Mouse (Mus musculus) heart, embryonic 15.5 days (tissue): ENCODE results near the gene Slc15a3. TPM values are rescaled to one million over a fixed set of nuclear protein-coding genes. Genes with fewer than 3 reads are reported as not detected.

Source experiments
- ATAC-seq: fragments of 200-750 bp; cut with Nextera tagmentation; replicated peaks from 2 replicates; pipeline ENCODE4 v1.8.0; 2017; ENCODE audit warnings: low read depth, moderate TSS enrichment; ENCODE audit not compliant: insufficient number of reproducible peaks, insufficient read depth, low FRiP score
- H3K27ac ChIP-seq: fragments of 300-500 bp; sonication (generic); 2 replicates; pipeline ENCODE4 v1.5.1; 2015; ENCODE audit warnings: mild to moderate bottlenecking, inconsistent platforms
- H3K27me3 ChIP-seq: fragments of 300-500 bp; sonication (generic); 2 replicates; pipeline ENCODE4 v1.6.1; 2015; ENCODE audit warnings: inconsistent platforms
- H3K36me3 ChIP-seq: fragments of 300-500 bp; sonication (generic); 2 replicates; pipeline ENCODE4 v1.6.1; 2015; ENCODE audit warnings: mild to moderate bottlenecking, inconsistent platforms
- H3K4me1 ChIP-seq: fragments of 300-500 bp; sonication (generic); replicated peaks from 2 replicates; pipeline ENCODE4 v1.6.1; 2015; ENCODE audit warnings: inconsistent platforms
- H3K4me2 ChIP-seq: fragments of 300-500 bp; sonication (generic); 2 replicates; pipeline ENCODE4 v1.6.1; 2015; ENCODE audit warnings: inconsistent platforms, mild to moderate bottlenecking, moderate library complexity
- H3K4me3 ChIP-seq: fragments of 300-500 bp; sonication (generic); 2 replicates; pipeline ENCODE4 v1.5.1; 2015; ENCODE audit warnings: mild to moderate bottlenecking, inconsistent platforms
- H3K9ac ChIP-seq: fragments of 300-500 bp; sonication (generic); 2 replicates; pipeline ENCODE4 v1.6.1; 2015; ENCODE audit warnings: mild to moderate bottlenecking, inconsistent platforms
- H3K9me3 ChIP-seq: fragments of 300-500 bp; sonication (generic); replicated peaks from 2 replicates; pipeline ENCODE4 v1.6.1; 2016; ENCODE audit warnings: inconsistent platforms
- WGBS: fragments of 180-500 bp; shearing (Covaris S2); methylation state at CpG from one replicate; pipeline ENCODE4 v1.1.7; 2015; ENCODE audit warnings: mixed read lengths; 5-methylcytosine and 5-hydroxymethylcytosine counted together
- polyA plus RNA-seq: library from polyadenylated mRNA; unstranded; fragments of >200 nt; fragmentation: Nextera tagmentation; extraction: Ambion mirVana; gene quantifications from 2 replicates; pipeline ENCODE4 v1.2.1, GENCODE M21; 2015

The Slc15a3 gene
- polyA plus RNA-seq, 1 experiment from 2014 or later, result 0.30 TPM

GRCm38 (mm10) chr19:10900315-10900714, 60.8 kb downstream of the Slc15a3 start:
- peaks cover 69% of the 10 kb centered on the region for H3K36me3 ChIP-seq
- 38% methylated on average over 6 of the region's 6 CpGs for WGBS
- no peak for ATAC-seq
- peaks cover 37% of the 10 kb centered on the region for H3K4me1 ChIP-seq
- H3K9ac ChIP-seq, result no peak overlapping the region
- no peaks in the 10 kb centered on the region for H3K9me3 ChIP-seq
- H3K27me3 ChIP-seq, result no peaks in the 10 kb centered on the region
- H3K4me2 ChIP-seq, result no peak overlapping the region
- peak overlapping the region; percentile 5 for H3K27ac ChIP-seq
- H3K4me3 ChIP-seq, result no peak overlapping the region

GRCm38 (mm10) chr19:10901046-10901445, 61.5 kb downstream of the Slc15a3 start:
- ATAC-seq, result no peak
- Histone ChIP-seq H3K27ac (no peak overlapping the region), H3K9ac (no peak overlapping the region), H3K4me3 (no peak overlapping the region), H3K4me2 (no peak overlapping the region), H3K4me1 (peaks cover 45% of the 10 kb centered on the region), H3K36me3 (peaks cover 69% of the 10 kb centered on the region), H3K9me3 (no peaks in the 10 kb centered on the region), H3K27me3 (no peaks in the 10 kb centered on the region)
- 89% methylated on average over 5 of the region's 5 CpGs for whole genome bisulfite sequencing

- Histone ChIP-seq H3K4me1 (peaks cover 59% of the 10 kb centered on the region), H3K4me2 (no peak overlapping the region), H3K27ac (peak overlapping the region; percentile 92), H3K27me3 (no peaks in the 10 kb centered on the region), H3K9me3 (no peaks in the 10 kb centered on the region), H3K4me3 (no peak overlapping the region), H3K36me3 (peaks cover 55% of the 10 kb centered on the region), H3K9ac (peak overlapping the region; percentile 6; the same call in 1 of the 2 replicates)
- 70% methylated on average over 5 of the region's 5 CpGs for WGBS
- ATAC-seq, result no peak
These were observed 65.0 kb downstream of the Slc15a3 start for GRCm38 (mm10) chr19:10904512-10904911.

GRCm38 (mm10) chr19:10904927-10905727, 65.6 kb downstream of the Slc15a3 start:
- H3K27me3 ChIP-seq, result no peaks in the 10 kb centered on the region
- peak overlapping the region; percentile 92 for H3K27ac ChIP-seq
- no peak overlapping the region for H3K4me3 ChIP-seq
- H3K9me3 ChIP-seq, result no peaks in the 10 kb centered on the region
- H3K36me3 ChIP-seq, result peaks cover 49% of the 10 kb centered on the region
- peak overlapping the region; percentile 13; the same call in 1 of the 2 replicates for H3K9ac ChIP-seq
- H3K4me2 ChIP-seq, result peak overlapping the region; percentile 19; the same call in 1 of the 2 replicates
- WGBS, result 27% methylated on average over 7 of the region's 7 CpGs
- peaks cover 61% of the 10 kb centered on the region for H3K4me1 ChIP-seq
- peak; percentile 72 for ATAC-seq

- peak overlapping the region; percentile 92 for H3K27ac ChIP-seq
- no peaks in the 10 kb centered on the region for H3K9me3 ChIP-seq
- H3K4me2 ChIP-seq, result peak overlapping the region; percentile 19; the same call in 1 of the 2 replicates
- no peaks in the 10 kb centered on the region for H3K27me3 ChIP-seq
- peaks cover 55% of the 10 kb centered on the region for H3K4me1 ChIP-seq
- H3K4me3 ChIP-seq, result no peak overlapping the region
- ATAC-seq, result no peak
- 0 out of 2 replicates have a peak overlapping the region, but pooled peaks have one; percentile 13 for H3K9ac ChIP-seq
- 25% methylated on average over 5 of the region's 5 CpGs for WGBS
- peaks cover 44% of the 10 kb centered on the region for H3K36me3 ChIP-seq
These were observed 66.1 kb downstream of the Slc15a3 start for GRCm38 (mm10) chr19:10905728-10906000.

GRCm38 (mm10) chr19:10907891-10908290, 68.4 kb downstream of the Slc15a3 start:
- Histone ChIP-seq H3K27me3 (no peaks in the 10 kb centered on the region), H3K27ac (peak overlapping the region; percentile 92), H3K36me3 (peaks cover 26% of the 10 kb centered on the region), H3K4me1 (peaks cover 57% of the 10 kb centered on the region), H3K4me3 (no peak overlapping the region), H3K9ac (no peak overlapping the region), H3K4me2 (no peak overlapping the region), H3K9me3 (no peaks in the 10 kb centered on the region)
- WGBS, result 41% methylated on average over 3 of the region's 3 CpGs
- ATAC-seq, result no peak

Other genes with a start within 250 kb of the Slc15a3 start
- 204 and 272 TPM in 2 replicates for gene Ddb1, start 234.4 kb upstream of the Slc15a3 start, polyA plus RNA-seq
- gene Tkfc, start 234.1 kb upstream of the Slc15a3 start, polyA plus RNA-seq, result 8.5 and 11.9 TPM in 2 replicates
- gene Vwce, start 205.5 kb upstream of the Slc15a3 start, polyA plus RNA-seq, result 0.82 and 1.5 TPM in 2 replicates
- not detected in 2 replicates for gene Pga5, start 161.7 kb upstream of the Slc15a3 start, polyA plus RNA-seq
- 25.1 and 34.3 TPM in 2 replicates for gene Vps37c, start 151.0 kb upstream of the Slc15a3 start, polyA plus RNA-seq
- gene Cd5, start 100.7 kb upstream of the Slc15a3 start, polyA plus RNA-seq, result 0.53 and 1.4 TPM in 2 replicates
- 0.56 TPM in 1 of 2 replicates, not detected in the other for gene Cd6, start 9.7 kb upstream of the Slc15a3 start, polyA plus RNA-seq
- gene Tmem132a, start 30.2 kb downstream of the Slc15a3 start, polyA plus RNA-seq, result 40.8 and 48.7 TPM in 2 replicates
- 93.2 and 106 TPM in 2 replicates for gene Tmem109, start 42.3 kb downstream of the Slc15a3 start, polyA plus RNA-seq
- 29.4 and 31.2 TPM in 2 replicates for gene Prpf19, start 55.5 kb downstream of the Slc15a3 start, polyA plus RNA-seq
- not detected in 2 replicates for gene Zp1, start 80.9 kb downstream of the Slc15a3 start, polyA plus RNA-seq
- 0.06 and 0.25 TPM in 2 replicates for gene Ptgdr2, start 97.4 kb downstream of the Slc15a3 start, polyA plus RNA-seq
- gene Ccdc86, start 109.5 kb downstream of the Slc15a3 start, polyA plus RNA-seq, result 15.3 and 17.0 TPM in 2 replicates
- not detected in 2 replicates for gene Ms4a10, start 134.9 kb downstream of the Slc15a3 start, polyA plus RNA-seq
- gene Ms4a15, start 153.5 kb downstream of the Slc15a3 start, polyA plus RNA-seq, result not detected in 2 replicates
- gene Ms4a18, start 178.3 kb downstream of the Slc15a3 start, polyA plus RNA-seq, result not detected in 2 replicates
- gene Ms4a8a, start 241.4 kb downstream of the Slc15a3 start, polyA plus RNA-seq, result 0.11 TPM in 1 of 2 replicates, not detected in the other